Mouse (Mus musculus) megakaryocyte-erythroid progenitor cell, adult 5 weeks (primary cell): Measurements from ENCODE around the gene Car7. TPM values are rescaled to one million over a fixed set of nuclear protein-coding genes. Genes with fewer than 3 reads are reported as not detected.

ENCODE experiments used
- polyA plus RNA-seq: library from polyadenylated mRNA; stranded (reverse); fragments of >175 nt; gene quantifications from 2 replicates; pipeline ENCODE4 v1.2.3, GENCODE M21; 2012

Gene Car7
- 0.45 and 0.70 TPM in 2 replicates for polyA plus RNA-seq

GRCm38 (mm10) chr8:104533971-104534778, at the start of gene Car7, which contains the start of gene Nae1:
Gene Car7, plus strand, starts transcription at chr8:104534689.
Gene Nae1, minus strand, starts transcription at chr8:104534637.

DNA sequence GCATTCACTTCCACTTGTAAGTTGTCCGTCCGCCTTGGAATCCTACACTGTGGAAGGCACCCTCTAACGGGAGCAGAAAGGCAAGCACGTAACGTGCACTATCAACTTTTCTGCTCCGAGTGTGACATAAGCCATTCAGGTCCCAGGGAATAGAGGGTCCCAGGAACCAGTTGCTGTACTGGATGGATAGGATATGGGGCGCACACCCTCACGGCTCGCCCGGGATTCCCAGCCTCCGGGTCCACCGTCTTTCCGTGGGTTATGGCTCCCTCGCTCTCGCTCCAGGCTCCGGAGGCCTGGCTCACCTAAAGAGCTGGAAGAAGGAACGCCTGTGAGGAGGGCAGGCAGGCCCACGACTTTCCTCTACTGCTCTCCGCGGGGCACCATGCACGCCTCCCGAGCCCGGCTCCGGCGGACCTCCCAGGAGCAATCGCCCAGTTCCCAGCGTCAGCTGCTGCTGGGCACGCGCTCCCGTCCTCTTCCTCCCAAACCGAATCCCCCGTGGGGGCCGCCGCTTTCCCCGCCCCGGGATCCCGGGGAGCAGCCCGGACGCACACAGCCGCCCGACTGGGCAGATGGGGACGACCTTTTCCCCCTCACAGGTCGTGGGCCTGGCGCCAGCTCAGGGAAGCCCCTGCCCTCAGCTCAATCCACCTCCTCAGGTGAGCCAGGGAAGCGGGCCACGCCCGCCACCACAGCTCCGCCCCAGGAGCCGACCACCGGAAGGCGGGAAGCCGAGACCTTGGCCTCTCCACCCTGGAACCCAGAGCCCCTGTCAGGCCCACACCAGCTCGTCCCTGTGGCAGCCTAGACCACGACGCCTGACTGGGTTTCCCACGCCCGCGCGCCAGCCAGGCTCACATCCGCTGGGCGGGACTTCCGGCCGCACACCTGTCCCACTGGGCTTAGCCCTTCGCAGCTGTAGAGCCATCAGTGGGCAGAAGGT, 25.2 kb upstream of the Car7 start, which contains the start of gene Terb1:
Gene Terb1 (minus strand): TSS at position 850 of the 946 bp plus-strand sequence.

GRCm38 (mm10) chr8:104591133-104591834, 56.8 kb downstream of the Car7 start, which contains the start of gene Pdp2:
Gene Pdp2, plus strand, starts transcription at chr8:104591451.

Other genes starting within 250 kb of the Car7 start
- not detected in 2 replicates for gene Cmtm2a, start 241.5 kb upstream of the Car7 start, polyA plus RNA-seq
- not detected in 2 replicates for gene Gm45711, start 224.6 kb upstream of the Car7 start, polyA plus RNA-seq
- not detected in 2 replicates for gene Cmtm1, start 224.5 kb upstream of the Car7 start, polyA plus RNA-seq
- not detected in 2 replicates for gene Gm11020, start 213.1 kb upstream of the Car7 start, polyA plus RNA-seq
- gene Cmtm2b, start 212.5 kb upstream of the Car7 start, polyA plus RNA-seq = not detected in 2 replicates
- gene Cmtm3, start 195.3 kb upstream of the Car7 start, polyA plus RNA-seq = 79.5 and 81.5 TPM in 2 replicates
- gene Cmtm4, start 138.9 kb upstream of the Car7 start, polyA plus RNA-seq = 0.90 and 0.96 TPM in 2 replicates
- gene Dync1li2, start 91.6 kb upstream of the Car7 start, polyA plus RNA-seq = 13.9 and 20.8 TPM in 2 replicates
- 0.03 TPM in 1 of 2 replicates, not detected in the other for gene Terb1, start 24.8 kb upstream of the Car7 start, polyA plus RNA-seq
- gene Nae1, start 52 bp upstream of the Car7 start, polyA plus RNA-seq = 7.5 and 9.9 TPM in 2 replicates
- 1.8 and 2.4 TPM in 2 replicates for gene Pdp2, start 56.8 kb downstream of the Car7 start, polyA plus RNA-seq
- gene Cdh16, start 89.7 kb downstream of the Car7 start, polyA plus RNA-seq = not detected in 2 replicates
- 16.0 and 22.6 TPM in 2 replicates for gene Rrad, start 96.6 kb downstream of the Car7 start, polyA plus RNA-seq
- gene Ciao2b, start 107.3 kb downstream of the Car7 start, polyA plus RNA-seq = 47.3 and 61.0 TPM in 2 replicates
- not detected in 2 replicates for gene Ces2a, start 199.3 kb downstream of the Car7 start, polyA plus RNA-seq